Mouse (Mus musculus): ENCODE data around the gene Eqtn. TPM values are rescaled to one million over a fixed set of nuclear protein-coding genes. Genes with fewer than 3 reads are reported as not detected.

Gene Eqtn
- 0.16 TPM in 1 of 2 replicates, not detected in the other for polyA plus RNA-seq (2014; fragmentation: Nextera tagmentation; extraction: Ambion mirVana)

DNA sequence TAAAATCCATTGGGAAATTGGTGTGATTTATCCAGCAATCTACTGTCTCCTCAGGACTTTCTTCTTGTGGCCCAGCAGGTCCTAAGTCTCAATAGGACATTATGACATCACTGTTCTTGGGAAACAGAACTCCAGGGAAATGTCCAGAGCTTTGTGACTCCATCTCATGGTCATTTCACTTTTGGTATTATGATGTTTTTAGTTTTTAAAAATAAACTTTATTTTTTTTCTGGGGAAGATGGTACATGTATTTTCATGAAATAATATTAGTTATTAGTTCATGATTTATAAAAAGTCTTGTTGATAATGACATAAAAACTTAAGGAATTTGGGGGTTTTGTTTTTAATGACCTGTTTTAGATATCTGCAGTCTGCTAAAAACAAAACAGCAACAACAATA lies at the start of gene Eqtn:
Gene Eqtn, minus strand, starts transcription at position 101 of the 400 bp plus-strand sequence.
- Histone ChIP-seq H3K9ac (ENCODE audit: low read depth, low read length) (no peak within 1 kb of the TSS), H3K36me3 (ENCODE audit: control insufficient read depth, insufficient read depth, low read length) (no peaks in the 10 kb centered on the region), H3K27me3 (replicated peaks; ENCODE audit: control insufficient read depth, insufficient read depth, low read length) (no peaks in the 10 kb centered on the region), H3K9me3 (ENCODE audit: control insufficient read depth, low read length) (no peaks in the 10 kb centered on the region), H3K4me2 (no peak within 1 kb of the TSS), H3K4me3 (ENCODE audit: low read depth, low read length) (no peak within 1 kb of the TSS), H3K27ac (ENCODE audit: low read depth, low read length) (no peak within 1 kb of the TSS), H3K4me1 (replicated peaks; ENCODE audit: control insufficient read depth, insufficient read depth, low read length) (no peaks in the 10 kb centered on the region)
- DNase-seq (ENCODE audit: low spot score): no peak
- no peak for ATAC-seq (replicated peaks; ENCODE audit: low FRiP score)

DNA sequence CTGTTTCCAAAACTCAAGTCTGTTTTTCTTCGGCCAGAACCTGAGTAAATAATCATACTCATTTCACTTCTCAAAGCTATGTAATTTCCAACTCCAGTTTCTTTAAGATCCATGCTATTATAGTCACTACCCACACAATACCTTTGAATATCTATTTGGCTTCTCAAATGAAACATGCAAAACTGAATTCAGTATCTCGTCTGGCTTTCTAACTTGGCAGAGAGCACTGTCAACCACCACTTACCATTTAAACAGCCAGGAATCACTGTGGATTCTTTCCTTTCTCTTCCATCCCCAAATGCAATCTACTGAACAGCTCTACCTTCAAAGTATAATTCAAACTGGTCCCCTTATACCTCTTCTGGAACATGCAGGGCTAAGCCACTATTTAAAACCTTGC lies 44.7 kb upstream of the Eqtn start:
- Histone ChIP-seq H3K4me2 (no peak overlapping the region), H3K4me3 (ENCODE audit: low read depth, low read length) (no peak overlapping the region), H3K9ac (ENCODE audit: low read depth, low read length) (no peak overlapping the region), H3K4me1 (replicated peaks; ENCODE audit: control insufficient read depth, insufficient read depth, low read length) (peaks cover 6% of the 10 kb centered on the region; the same call in 1 of the 2 replicates), H3K27ac (ENCODE audit: low read depth, low read length) (no peak overlapping the region), H3K9me3 (ENCODE audit: control insufficient read depth, low read length) (no peaks in the 10 kb centered on the region), H3K27me3 (replicated peaks; ENCODE audit: control insufficient read depth, insufficient read depth, low read length) (no peaks in the 10 kb centered on the region), H3K36me3 (ENCODE audit: control insufficient read depth, insufficient read depth, low read length) (peaks cover 7% of the 10 kb centered on the region)
- ATAC-seq (replicated peaks; ENCODE audit: low FRiP score): no peak
- DNase-seq (ENCODE audit: low spot score): no peak
- WGBS: 90% methylated on average over 2 of the region's 2 CpGs

DNA sequence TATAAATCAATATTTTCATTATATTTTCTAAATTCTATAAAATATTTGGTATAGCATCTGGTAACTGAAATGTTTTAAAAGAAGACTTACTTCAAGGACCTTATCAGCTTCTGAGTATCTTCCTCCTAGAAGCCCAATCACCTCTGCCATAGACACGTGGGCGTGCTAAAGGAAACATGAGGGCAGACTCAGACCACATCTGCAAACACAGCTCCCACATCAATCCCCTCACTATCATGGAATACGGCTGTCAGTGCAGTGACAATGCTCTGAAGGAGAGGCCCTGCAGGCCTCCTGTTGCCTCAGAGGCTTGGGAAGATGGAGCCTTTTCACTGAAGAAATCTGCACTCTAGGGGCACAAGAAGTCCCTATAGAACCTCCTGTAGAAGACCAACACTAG lies 24.1 kb upstream of the Eqtn start:
- H3K9me3 ChIP-seq (ENCODE audit: control insufficient read depth, low read length): no peaks in the 10 kb centered on the region
- H3K36me3 ChIP-seq (ENCODE audit: control insufficient read depth, insufficient read depth, low read length): peaks cover 20% of the 10 kb centered on the region; the same call in 1 of the 2 replicates
- H3K9ac ChIP-seq (ENCODE audit: low read depth, low read length): no peak overlapping the region
- no peak for ATAC-seq (replicated peaks; ENCODE audit: low FRiP score)
- H3K4me2 ChIP-seq: no peak overlapping the region
- H3K4me3 ChIP-seq (ENCODE audit: low read depth, low read length): no peak overlapping the region
- H3K27ac ChIP-seq (ENCODE audit: low read depth, low read length): no peak overlapping the region
- no peak for DNase-seq (ENCODE audit: low spot score)
- no peaks in the 10 kb centered on the region for H3K4me1 ChIP-seq (replicated peaks; ENCODE audit: control insufficient read depth, insufficient read depth, low read length)
- H3K27me3 ChIP-seq (replicated peaks; ENCODE audit: control insufficient read depth, insufficient read depth, low read length): no peaks in the 10 kb centered on the region
- WGBS: 71% methylated on average over 3 of the region's 3 CpGs

- WGBS: 73% methylated on average over 11 of the region's 11 CpGs
- Histone ChIP-seq H3K27me3 (replicated peaks; ENCODE audit: control insufficient read depth, insufficient read depth, low read length) (no peaks in the 10 kb centered on the region), H3K9ac (ENCODE audit: low read depth, low read length) (no peak overlapping the region), H3K36me3 (ENCODE audit: control insufficient read depth, insufficient read depth, low read length) (peaks cover 7% of the 10 kb centered on the region; the same call in 1 of the 2 replicates), H3K4me2 (no peak overlapping the region), H3K27ac (ENCODE audit: low read depth, low read length) (no peak overlapping the region), H3K4me3 (ENCODE audit: low read depth, low read length) (no peak overlapping the region), H3K4me1 (replicated peaks; ENCODE audit: control insufficient read depth, insufficient read depth, low read length) (no peaks in the 10 kb centered on the region), H3K9me3 (ENCODE audit: control insufficient read depth, low read length) (no peaks in the 10 kb centered on the region)
- DNase-seq (ENCODE audit: low spot score): no peak
- ATAC-seq (replicated peaks; ENCODE audit: low FRiP score): no peak
Observed at GRCm38 (mm10) chr4:94941221-94941855, 12.7 kb upstream of the Eqtn start.

- WGBS: 43% methylated on average over 3 of the region's 3 CpGs
- H3K4me2 ChIP-seq: no peak overlapping the region
- no peak for ATAC-seq (replicated peaks; ENCODE audit: low FRiP score)
Observed at GRCm38 (mm10) chr4:94901780-94902179, 26.9 kb downstream of the Eqtn start.

GRCm38 (mm10) chr4:94900744-94901143 lies 27.9 kb downstream of the Eqtn start:
- H3K9ac ChIP-seq (ENCODE audit: low read depth, low read length): no peak overlapping the region
- H3K36me3 ChIP-seq (ENCODE audit: control insufficient read depth, insufficient read depth, low read length): no peaks in the 10 kb centered on the region
- H3K9me3 ChIP-seq (ENCODE audit: control insufficient read depth, low read length): no peaks in the 10 kb centered on the region
- WGBS: 14% methylated on average over 2 of the region's 2 CpGs
- H3K27ac ChIP-seq (ENCODE audit: low read depth, low read length): no peak overlapping the region
- no peaks in the 10 kb centered on the region for H3K4me1 ChIP-seq (replicated peaks; ENCODE audit: control insufficient read depth, insufficient read depth, low read length)
- no peak for DNase-seq (ENCODE audit: low spot score)
- no peak overlapping the region for H3K4me3 ChIP-seq (ENCODE audit: low read depth, low read length)
- no peaks in the 10 kb centered on the region for H3K27me3 ChIP-seq (replicated peaks; ENCODE audit: control insufficient read depth, insufficient read depth, low read length)
- ATAC-seq (replicated peaks; ENCODE audit: low FRiP score): no peak
- H3K4me2 ChIP-seq: no peak overlapping the region

More at GRCm38 (mm10) chr4:94901780-94902179, 26.9 kb downstream of the Eqtn start:
- Histone ChIP-seq H3K4me3 (ENCODE audit: low read depth, low read length) (no peak overlapping the region), H3K9me3 (ENCODE audit: control insufficient read depth, low read length) (no peaks in the 10 kb centered on the region), H3K4me1 (replicated peaks; ENCODE audit: control insufficient read depth, insufficient read depth, low read length) (no peaks in the 10 kb centered on the region), H3K36me3 (ENCODE audit: control insufficient read depth, insufficient read depth, low read length) (no peaks in the 10 kb centered on the region), H3K27ac (ENCODE audit: low read depth, low read length) (no peak overlapping the region), H3K9ac (ENCODE audit: low read depth, low read length) (no peak overlapping the region), H3K27me3 (replicated peaks; ENCODE audit: control insufficient read depth, insufficient read depth, low read length) (no peaks in the 10 kb centered on the region)
- DNase-seq (ENCODE audit: low spot score): no peak

Other genes starting within 250 kb of the Eqtn start
- 12.2 and 14.6 TPM in 2 replicates for gene Tek, start 189.6 kb downstream of the Eqtn start, polyA plus RNA-seq (2014; fragmentation: Nextera tagmentation; extraction: Ambion mirVana)
- 19.2 and 19.4 TPM in 2 replicates for gene Mysm1, start 50.3 kb upstream of the Eqtn start, polyA plus RNA-seq (2014; fragmentation: Nextera tagmentation; extraction: Ambion mirVana)
- 16.4 and 20.7 TPM in 2 replicates for gene Jun, start 123.4 kb upstream of the Eqtn start, polyA plus RNA-seq (2014; fragmentation: Nextera tagmentation; extraction: Ambion mirVana)

Measured in liver, embryonic 11.5 days (tissue).